In the genomic region with DNA sequence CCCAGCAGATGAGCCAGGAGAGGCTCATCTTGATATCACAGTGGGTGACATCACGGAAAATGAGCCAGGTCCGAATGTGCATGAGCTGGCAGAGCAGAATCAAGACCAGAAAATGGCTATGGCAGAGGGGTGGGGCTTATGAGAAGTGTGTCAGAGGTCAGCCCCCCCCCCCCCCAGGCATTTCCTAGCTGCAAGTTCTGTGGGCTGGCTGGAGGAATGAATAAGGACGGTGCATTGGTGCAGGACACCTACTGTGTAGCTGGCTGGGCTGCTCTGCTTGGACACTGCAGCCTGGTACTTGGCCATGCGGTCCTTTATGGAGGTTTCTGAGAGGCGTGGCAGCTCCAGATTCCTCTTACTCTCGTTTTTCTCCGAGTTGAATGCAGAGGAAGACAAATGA, we compare ENCODE assay signal across 19 mouse cellular contexts. TPM values are rescaled to one million over a fixed set of nuclear protein-coding genes. Genes with fewer than 3 reads are reported as not detected.
A peak's percentile ranks its signal among the peaks of the same experiment; 100 is the strongest.
DNase-seq lines count a peak whose midpoint lies in the region; ATAC-seq lines count a peak whose summit lies in the region.
"Had no signal": no experiment of that assay in that cellular context is flagged by ENCODE, and none has a peak within 500 bp of the region (broad histone marks: within the 10 kb centered on the region; RNA-seq: fewer than 3 reads in every experiment).

No protein-coding gene starts in this region.

- 16% methylated on average over 7 of the region's 7 CpGs for WGBS in hindbrain, embryonic 13.5 days
- WGBS in hindbrain, embryonic 16.5 days: 20% methylated on average over 7 of the region's 7 CpGs
- 47% methylated on average over 7 of the region's 7 CpGs for WGBS in embryonic facial prominence, embryonic 10.5 days
- 17% methylated on average over 7 of the region's 7 CpGs for WGBS in neural tube, embryonic 13.5 days

- H3K36me3 ChIP-seq in hindbrain, embryonic 13.5 days: peaks cover 7% of the 10 kb centered on the region; the same call in 1 of the 2 replicates
- no peaks in the 10 kb centered on the region for H3K36me3 ChIP-seq in hindbrain, embryonic 16.5 days (ENCODE audit: control insufficient read depth, insufficient read depth, low read length)
- H3K36me3 ChIP-seq in embryonic facial prominence, embryonic 10.5 days (replicated peaks): peaks cover 66% of the 10 kb centered on the region
- H3K36me3 ChIP-seq in neural tube, embryonic 13.5 days: peaks cover 10% of the 10 kb centered on the region

- H3K27ac ChIP-seq in hindbrain, embryonic 13.5 days: 0 out of 2 replicates have a peak overlapping the region, but pooled peaks have one; percentile 40
- H3K27ac ChIP-seq in hindbrain, embryonic 16.5 days (ENCODE audit: low read depth, low read length): no peak overlapping the region
- 0 out of 2 replicates have a peak overlapping the region, but pooled peaks have one; percentile 30 for H3K27ac ChIP-seq in embryonic facial prominence, embryonic 10.5 days (replicated peaks)
- peak overlapping the region; percentile 94 for H3K27ac ChIP-seq in neural tube, embryonic 13.5 days (replicated peaks)
- H3K27ac ChIP-seq: embryonic facial prominence, embryonic 12.5 days; heart, embryonic 15.5 days; kidney, embryonic 15.5 days; layer of hippocampus, adult 2 months; left cerebral cortex, adult 2 months; limb, embryonic 12.5 days had no signal

- no peak overlapping the region for H3K4me3 ChIP-seq in hindbrain, embryonic 13.5 days
- H3K4me3 ChIP-seq in hindbrain, embryonic 16.5 days (ENCODE audit: low read length): no peak overlapping the region
- H3K4me3 ChIP-seq in embryonic facial prominence, embryonic 10.5 days: no peak overlapping the region
- H3K4me3 ChIP-seq in neural tube, embryonic 13.5 days: no peak overlapping the region
- H3K4me3 ChIP-seq: embryonic facial prominence, embryonic 12.5 days; heart, embryonic 15.5 days; kidney, embryonic 15.5 days; layer of hippocampus, adult 2 months; left cerebral cortex, adult 2 months; limb, embryonic 12.5 days had no signal

- H3K27me3 ChIP-seq in hindbrain, embryonic 13.5 days: no peaks in the 10 kb centered on the region
- H3K27me3 ChIP-seq in hindbrain, embryonic 16.5 days (replicated peaks; ENCODE audit: control insufficient read depth, insufficient read depth, low read length): no peaks in the 10 kb centered on the region
- no peaks in the 10 kb centered on the region for H3K27me3 ChIP-seq in embryonic facial prominence, embryonic 10.5 days (replicated peaks; ENCODE audit: low read depth, poor library complexity, severe bottlenecking)
- no peaks in the 10 kb centered on the region for H3K27me3 ChIP-seq in neural tube, embryonic 13.5 days
- H3K27me3 ChIP-seq: embryonic facial prominence, embryonic 12.5 days; heart, embryonic 15.5 days; kidney, embryonic 15.5 days; limb, embryonic 12.5 days had no signal

- H3K4me1 ChIP-seq in hindbrain, embryonic 13.5 days (replicated peaks): peaks cover 46% of the 10 kb centered on the region
- H3K4me1 ChIP-seq in hindbrain, embryonic 16.5 days (ENCODE audit: control insufficient read depth, insufficient read depth, low read depth, low read length): peaks cover 12% of the 10 kb centered on the region
- peaks cover 60% of the 10 kb centered on the region for H3K4me1 ChIP-seq in embryonic facial prominence, embryonic 10.5 days
- H3K4me1 ChIP-seq in neural tube, embryonic 13.5 days (replicated peaks): peaks cover 56% of the 10 kb centered on the region

- H3K9ac ChIP-seq in hindbrain, embryonic 13.5 days: no peak overlapping the region
- no peak overlapping the region for H3K9ac ChIP-seq in hindbrain, embryonic 16.5 days (ENCODE audit: low read depth, low read length)
- H3K9ac ChIP-seq in neural tube, embryonic 13.5 days: no peak overlapping the region
- H3K9ac ChIP-seq: embryonic facial prominence, embryonic 12.5 days; heart, embryonic 15.5 days; kidney, embryonic 15.5 days; limb, embryonic 12.5 days; liver, postnatal 0 days had no signal

- H3K4me2 ChIP-seq in hindbrain, embryonic 13.5 days: no peak overlapping the region
- H3K4me2 ChIP-seq in hindbrain, embryonic 16.5 days (ENCODE audit: low read length): no peak overlapping the region
- H3K4me2 ChIP-seq in neural tube, embryonic 13.5 days: no peak overlapping the region
- H3K4me2 ChIP-seq: embryonic facial prominence, embryonic 12.5 days; heart, embryonic 15.5 days; kidney, embryonic 15.5 days; limb, embryonic 12.5 days had no signal

- DNase-seq in ES-CJ7 (ENCODE audit: low read depth, low spot score) (peak; percentile 36), liver (no peak)
- DNase-seq in embryonic facial prominence, embryonic 10.5 days (ENCODE audit: low spot score): peak; percentile 24
- DNase-seq in spleen, postnatal 14 days (ENCODE audit: low spot score in 2 of 2): no peak
- DNase-seq in gastrocnemius, postnatal 10 days: no peak
- DNase-seq: adrenal gland, adult 8-10 months; cerebellum, adult 9-11 months; liver, postnatal 0 days; lung, postnatal 36 days had no signal

- ATAC-seq in hindbrain, embryonic 13.5 days (ENCODE audit: low FRiP score): no peak
- no peak for ATAC-seq in hindbrain, embryonic 16.5 days
- no peak for ATAC-seq in neural tube, embryonic 13.5 days (ENCODE audit: low read depth)
- ATAC-seq: CD4-positive, CD25-positive, alpha-beta regulatory T cell, adult 4 months; liver, postnatal 0 days had no signal

- H3K9me3 ChIP-seq in hindbrain, embryonic 13.5 days: no peaks in the 10 kb centered on the region
- H3K9me3 ChIP-seq in hindbrain, embryonic 16.5 days (ENCODE audit: control insufficient read depth, low read length): no peaks in the 10 kb centered on the region
- H3K9me3 ChIP-seq in embryonic facial prominence, embryonic 10.5 days: no peaks in the 10 kb centered on the region
- no peaks in the 10 kb centered on the region for H3K9me3 ChIP-seq in neural tube, embryonic 13.5 days
- H3K9me3 ChIP-seq: embryonic facial prominence, embryonic 12.5 days; heart, embryonic 15.5 days; kidney, embryonic 15.5 days; limb, embryonic 12.5 days had no signal

RNA-seq across cellular contexts. Expression of a gene that starts 33.5 kb away (rescaled TPM):
- 73.6 and 74.3 TPM in 2 replicates for polyA plus RNA-seq in hindbrain, embryonic 13.5 days (2015; fragmentation: Nextera tagmentation; extraction: Ambion mirVana)
- 91.9 and 95.2 TPM in 2 replicates for polyA plus RNA-seq in hindbrain, embryonic 16.5 days (2015; fragmentation: Nextera tagmentation; extraction: Ambion mirVana)
- polyA plus RNA-seq in embryonic facial prominence, embryonic 10.5 days (2016; fragmentation: Nextera tagmentation; extraction: Ambion mirVana): 60.2 and 63.8 TPM in 2 replicates
- 77.2 and 77.6 TPM in 2 replicates for polyA plus RNA-seq in neural tube, embryonic 13.5 days (2015; fragmentation: Nextera tagmentation; extraction: Ambion mirVana)
- 10 to 100 TPM; 16.0 to 17.5 TPM for total RNA-seq in gastrocnemius, postnatal 10 days (2021)

Comparison
In these comparisons a context has a peak if more than half of its experiments do, and no peak if none do; other contexts are left out.
1. DNase-seq: peak in ES-CJ7 (single experiment) and embryonic facial prominence, embryonic 10.5 days (single experiment); none in spleen, postnatal 14 days (0 of 2), liver (single experiment) and gastrocnemius, postnatal 10 days (single experiment).